Mouse (Mus musculus) MEL (cell line): ENCODE results near the gene Gm1604a. TPM values are rescaled to one million over a fixed set of nuclear protein-coding genes. Genes with fewer than 3 reads are reported as not detected.
"Not testable (repeated sequence)": the region's sequence is repeated elsewhere in the genome, so short reads cannot be mapped to it uniquely, and the experiment has no call there.

ENCODE experiments used
- DNase-seq: peaks from one replicate; pipeline ENCODE4 v3.0.0; 2011; ENCODE audit warnings: low read depth, low spot score
- H3K27ac ChIP-seq: 2 replicates; pipeline ENCODE4 v1.5.1; 2012; ENCODE audit warnings: low read depth, mild to moderate bottlenecking, control low read depth, low read length, moderate library complexity; ENCODE audit not compliant: control insufficient read depth
- H3K27me3 ChIP-seq, 2 experiments: fragments of 150-350 bp in 1 of 2; sonication (generic) in 1 of 2; 2 replicates each; pipeline ENCODE4 v1.6.1; 2012; ENCODE audit warnings: low read length in 2 of 2, mild to moderate bottlenecking in 2 of 2, improper control_type of control experiment in 1 of 2, moderate library complexity in 1 of 2; ENCODE audit not compliant: insufficient read depth in 2 of 2, control insufficient read depth in 1 of 2
- H3K36me3 ChIP-seq, 2 experiments: 2 replicates each; pipeline ENCODE4 v1.6.1; 2012 to 2014; ENCODE audit warnings: low read length in 2 of 2, improper control_type of control experiment in 1 of 2, inconsistent platforms in 1 of 2, mild to moderate bottlenecking in 1 of 2; ENCODE audit not compliant: insufficient read depth in 2 of 2, control insufficient read depth in 1 of 2
- H3K4me1 ChIP-seq, 2 experiments: fragments of 150-350 bp in 1 of 2; sonication (generic) in 1 of 2; 2 replicates each; pipeline ENCODE4 v1.6.1; 2012; ENCODE audit warnings: low read length in 2 of 2, improper control_type of control experiment in 1 of 2, mild to moderate bottlenecking in 1 of 2; ENCODE audit not compliant: insufficient read depth in 2 of 2, control insufficient read depth in 1 of 2
- H3K4me3 ChIP-seq, 2 experiments: fragments of 150-350 bp in 1 of 2; sonication (generic) in 1 of 2; 2 replicates each; pipeline ENCODE4 v1.5.1; 2012; ENCODE audit warnings: low read depth in 2 of 2, low read length in 2 of 2, mild to moderate bottlenecking in 2 of 2, moderate library complexity in 2 of 2, control low read depth in 1 of 2, improper control_type of control experiment in 1 of 2; ENCODE audit not compliant: control insufficient read depth in 1 of 2, insufficient read depth in 1 of 2
- H3K79me2 ChIP-seq: 2 replicates; pipeline ENCODE4 v1.6.1; 2012; ENCODE audit warnings: mild to moderate bottlenecking, low read length, moderate library complexity; ENCODE audit not compliant: control insufficient read depth, poor library complexity, insufficient read depth
- H3K9ac ChIP-seq: 2 replicates; pipeline ENCODE4 v1.6.1; 2012; ENCODE audit warnings: low read depth, mild to moderate bottlenecking, control low read depth, low read length, moderate library complexity; ENCODE audit not compliant: control insufficient read depth, poor library complexity, severe bottlenecking
- H3K9me3 ChIP-seq: fragments of 150-350 bp; sonication (generic); replicated peaks from 2 replicates; pipeline ENCODE4 v1.6.1; 2012; ENCODE audit warnings: mild to moderate bottlenecking, low read length, improper control_type of control experiment, moderate library complexity; ENCODE audit not compliant: insufficient read depth
- polyA plus RNA-seq, 2 experiments: library from polyadenylated mRNA; stranded (reverse) in 1 of 2; unstranded in 1 of 2; fragments of >175 nt in 1 of 2; fragments of >200 nt in 1 of 2; gene quantifications; 2 replicates each; pipeline versions ENCODE4 v1.2.1 to v1.2.4; 2012; ENCODE audit warnings: low replicate concordance in 2 of 2, low read depth in 1 of 2; ENCODE audit not compliant: insufficient read length in 2 of 2, insufficient read depth in 1 of 2, missing spikeins in 1 of 2
- total RNA-seq: library from RNA; depleted of rRNA; stranded (reverse); fragments of 300-350 nt; gene quantifications from 2 replicates; pipeline ENCODE4 v1.2.3, GENCODE M21; 2012

Gene Gm1604a
- total and polyA plus RNA-seq, 3 experiments = not detected

DNA sequence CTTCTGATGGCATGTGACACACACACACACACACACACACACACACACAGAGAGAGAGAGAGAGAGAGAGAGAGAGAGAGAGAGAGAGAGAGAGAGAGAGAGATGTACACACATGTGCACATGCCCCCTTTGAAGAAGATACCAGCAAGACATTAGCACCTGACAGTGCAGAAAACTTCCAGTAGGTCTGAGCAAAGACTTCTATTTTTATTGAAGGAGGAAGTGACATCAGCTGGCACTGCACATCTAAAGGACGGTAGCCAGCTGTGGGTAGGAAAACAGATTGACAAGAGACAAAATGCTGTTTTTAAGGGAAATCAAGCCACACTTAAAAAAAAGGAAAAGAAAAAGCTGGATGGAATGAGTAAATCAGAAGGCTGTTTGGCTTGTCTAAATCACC is 11.2 kb upstream of the Gm1604a start:
- H3K4me3 ChIP-seq, H3K27me3 ChIP-seq, H3K9ac ChIP-seq, H3K36me3 ChIP-seq, H3K4me1 ChIP-seq, H3K9me3 ChIP-seq, H3K27ac ChIP-seq, H3K79me2 ChIP-seq, DNase-seq: not testable (repeated sequence)

DNA sequence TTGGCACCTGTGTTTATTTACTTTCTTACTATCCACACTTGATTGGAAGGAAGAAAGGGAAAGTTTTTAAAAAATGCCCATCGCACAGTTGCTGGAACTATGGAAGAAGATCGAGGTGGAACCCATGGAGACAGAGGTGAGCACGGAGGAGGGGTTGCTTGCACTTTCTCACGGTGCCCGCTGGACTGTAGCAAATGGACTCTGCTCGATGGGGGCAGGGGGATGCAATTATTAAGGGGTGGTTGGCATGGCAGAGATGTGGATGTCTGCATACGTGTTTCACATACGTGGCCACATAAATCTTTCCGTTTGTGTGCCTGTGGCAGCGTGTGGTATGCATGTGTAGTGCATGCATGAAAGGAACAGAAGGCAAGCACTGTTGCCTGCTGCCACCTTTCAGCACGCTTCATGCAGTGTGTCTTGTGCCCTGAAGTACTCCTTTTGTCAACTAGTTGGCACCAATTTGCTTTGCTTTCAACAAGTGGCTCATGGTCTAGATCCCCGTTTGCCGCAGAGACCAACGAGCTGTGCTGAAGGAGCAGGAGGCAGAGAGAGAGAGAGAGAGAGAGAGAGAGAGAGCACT is 487 bp downstream of the Gm1604a start:
- H3K79me2 ChIP-seq = not testable (repeated sequence)

DNA sequence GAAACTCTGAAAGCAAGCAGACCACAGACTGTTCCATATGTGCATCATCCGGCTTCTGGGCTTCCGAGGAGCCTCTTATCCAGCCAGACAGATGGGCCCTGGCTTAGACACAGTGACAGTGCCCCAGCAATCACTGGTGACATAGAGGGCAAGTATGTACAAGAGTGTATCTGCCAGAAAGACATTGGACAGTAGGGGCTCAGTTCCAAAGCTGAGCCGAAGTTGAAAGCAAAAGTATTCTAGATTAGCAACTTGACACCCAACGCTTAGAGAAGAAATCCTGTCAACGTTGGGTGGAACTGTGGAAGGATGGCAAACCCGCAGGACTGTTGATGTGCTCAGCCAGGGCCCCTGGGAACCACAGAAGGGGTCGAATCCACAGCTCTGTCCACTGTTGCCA is 4.8 kb downstream of the Gm1604a start:
- not testable (repeated sequence) for H3K9me3 ChIP-seq, H3K27me3 ChIP-seq, H3K4me3 ChIP-seq, H3K79me2 ChIP-seq, H3K36me3 ChIP-seq, H3K9ac ChIP-seq, H3K4me1 ChIP-seq, DNase-seq, H3K27ac ChIP-seq

More for the DNA sequence above, 487 bp downstream of the Gm1604a start:
- H3K27me3 ChIP-seq, DNase-seq, H3K4me3 ChIP-seq, H3K36me3 ChIP-seq, H3K9ac ChIP-seq, H3K27ac ChIP-seq, H3K9me3 ChIP-seq, H3K4me1 ChIP-seq: not testable (repeated sequence)

DNA sequence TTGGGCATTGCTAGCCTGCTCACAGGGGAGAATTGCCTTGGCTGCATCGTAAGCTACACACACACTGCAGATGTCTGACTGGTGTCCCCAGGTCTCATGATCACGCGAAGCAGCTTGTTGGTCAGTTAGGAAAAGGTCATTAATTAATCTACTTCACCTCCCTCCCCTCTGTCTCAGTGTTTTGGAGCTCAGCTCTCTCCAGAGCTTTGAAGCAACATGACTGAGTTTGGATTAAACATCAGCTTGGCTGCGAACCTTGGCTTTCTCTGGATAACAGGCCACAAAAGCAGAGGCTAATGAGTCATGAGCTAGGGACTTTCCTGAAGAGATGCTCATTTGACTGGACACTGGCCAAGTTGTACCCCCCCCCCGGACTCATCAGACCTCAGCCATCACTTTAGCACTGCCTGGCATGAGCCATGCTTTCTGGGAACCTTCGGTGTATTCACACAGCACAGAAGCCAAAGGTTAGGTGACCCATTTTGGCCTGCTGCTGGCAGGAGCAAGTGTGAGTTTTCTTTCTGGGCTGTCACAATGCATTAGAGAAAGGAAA is 5.3 kb downstream of the Gm1604a start:
- not testable (repeated sequence) for H3K9me3 ChIP-seq, H3K79me2 ChIP-seq, DNase-seq, H3K9ac ChIP-seq, H3K4me1 ChIP-seq, H3K4me3 ChIP-seq, H3K27me3 ChIP-seq, H3K27ac ChIP-seq, H3K36me3 ChIP-seq

DNA sequence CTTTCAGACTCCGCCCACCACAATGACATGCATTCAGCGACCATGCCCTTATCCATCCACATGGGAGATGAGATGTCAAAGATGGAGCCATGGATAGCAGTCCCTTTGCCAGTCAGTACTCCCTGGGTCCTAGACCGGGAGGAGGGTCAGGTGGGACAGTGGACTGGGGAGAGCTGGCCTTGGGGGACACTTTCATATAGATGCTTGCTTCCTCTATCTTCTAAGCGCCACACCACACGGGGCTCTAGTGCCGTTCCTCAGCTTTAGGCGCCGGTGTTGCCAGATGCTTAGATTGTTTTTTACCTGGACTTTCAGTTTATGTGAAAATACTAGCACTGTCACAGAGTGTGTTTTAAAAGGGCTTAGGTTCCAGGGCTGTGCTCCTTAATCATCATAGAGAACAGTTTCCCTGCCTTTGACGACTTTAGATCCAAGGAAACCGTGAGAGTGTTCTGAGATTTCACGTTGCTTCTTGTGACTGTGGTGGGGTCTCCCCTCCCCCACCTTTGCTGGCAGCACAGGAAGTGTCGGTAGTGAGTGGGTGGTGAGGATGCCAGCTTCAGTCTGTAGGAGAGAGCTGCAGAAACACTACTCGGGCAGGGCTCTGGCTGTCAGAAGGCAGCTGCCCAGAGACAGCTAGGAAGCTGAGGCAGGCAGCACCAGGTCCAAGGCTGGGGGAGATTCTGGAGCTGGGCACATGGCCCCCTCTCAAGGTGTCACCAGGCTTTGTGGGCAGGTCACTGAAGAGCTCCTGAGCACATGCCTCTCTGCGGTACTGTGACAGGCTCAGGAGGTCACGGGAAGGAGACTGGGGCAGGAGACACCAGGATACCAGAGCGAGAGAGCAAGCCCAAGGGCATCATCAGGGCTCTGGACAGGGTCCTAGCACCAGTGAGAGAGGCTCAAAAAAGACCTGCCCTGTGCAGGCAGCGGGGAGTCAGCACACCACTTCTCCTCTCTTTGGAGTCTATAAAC is 8.1 kb downstream of the Gm1604a start:
- not testable (repeated sequence) for H3K79me2 ChIP-seq, H3K27ac ChIP-seq, H3K27me3 ChIP-seq, H3K36me3 ChIP-seq, DNase-seq, H3K9me3 ChIP-seq, H3K4me1 ChIP-seq, H3K4me3 ChIP-seq, H3K9ac ChIP-seq

DNA sequence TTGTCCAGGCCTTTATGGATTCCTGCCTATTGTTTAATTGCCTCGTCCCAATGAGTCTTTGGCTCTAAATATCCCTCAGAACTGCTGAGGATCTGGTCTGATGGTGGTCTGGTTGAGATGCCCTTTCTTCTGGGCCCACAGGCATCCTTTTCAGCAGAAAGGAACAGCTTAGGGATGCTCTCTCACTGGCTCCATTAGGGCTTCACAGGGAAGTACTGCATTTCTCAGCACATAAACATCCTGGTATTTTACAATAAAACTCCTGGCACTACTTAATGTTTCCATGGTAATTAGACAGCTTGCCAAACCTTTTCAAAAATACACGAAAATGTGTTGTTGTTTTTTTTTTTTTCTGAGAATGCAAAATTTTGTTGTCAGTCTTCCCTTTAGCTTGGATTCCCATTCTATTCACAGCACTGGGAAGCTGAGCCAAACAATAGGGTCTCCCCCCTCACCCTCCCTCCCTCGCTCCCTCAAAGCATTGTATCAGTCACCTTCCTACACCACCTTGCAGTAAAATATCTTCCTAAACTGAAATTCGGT is 43.7 kb downstream of the Gm1604a start:
- H3K9me3 ChIP-seq, H3K27ac ChIP-seq, H3K27me3 ChIP-seq, H3K79me2 ChIP-seq, H3K9ac ChIP-seq, H3K4me3 ChIP-seq, H3K36me3 ChIP-seq, DNase-seq, H3K4me1 ChIP-seq: not testable (repeated sequence)
